Mouse (Mus musculus): Measurements from ENCODE around the gene Shmt2.

Gene Shmt2

DNA sequence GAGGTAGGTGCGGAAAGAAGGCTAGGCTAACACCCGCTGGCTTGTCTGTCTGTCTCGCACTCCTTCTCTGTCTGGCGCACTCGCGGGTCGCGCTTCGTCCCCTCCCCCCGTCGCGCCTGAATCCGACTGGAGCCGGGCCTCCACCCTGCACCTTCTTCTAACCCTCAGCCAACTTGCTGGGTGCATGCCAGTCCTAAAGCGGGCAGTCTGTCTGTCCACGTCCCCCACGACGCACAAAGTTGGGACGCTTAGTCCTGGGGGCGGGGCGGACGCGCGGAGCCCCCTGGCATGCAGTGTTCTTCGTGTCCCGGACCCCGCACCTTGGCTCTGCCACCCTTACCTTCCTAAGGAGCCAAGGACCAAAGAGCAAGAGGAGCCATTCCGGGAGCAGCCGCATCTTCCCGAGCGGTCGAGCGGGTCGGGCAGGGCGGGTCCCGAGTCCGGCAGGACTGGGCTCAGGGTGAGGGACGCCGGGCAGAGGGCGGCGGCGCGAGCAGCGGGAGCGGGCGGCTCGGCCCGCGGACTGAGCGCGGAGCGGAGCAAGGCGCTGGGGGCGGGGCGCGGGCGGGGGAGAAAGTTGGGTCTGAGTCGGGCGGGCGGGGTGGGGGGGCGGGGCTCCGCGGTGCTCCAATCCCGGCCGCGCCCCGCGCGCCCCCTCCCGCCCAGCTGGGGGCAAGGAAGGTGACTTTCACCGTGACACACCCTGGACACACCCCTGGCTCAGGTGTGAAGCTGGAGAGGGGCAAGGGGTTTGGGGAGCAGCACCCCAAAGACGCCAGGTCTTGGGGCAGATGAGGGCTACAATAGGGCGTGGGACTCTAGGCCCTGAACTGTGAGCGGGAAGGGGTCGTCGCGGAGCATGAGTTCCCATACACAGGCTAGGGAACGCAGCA lies 12.0 kb upstream of the Shmt2 start, which contains the start of gene Nxph4:
Gene Nxph4 (minus strand): TSS at position 524 of the 893 bp plus-strand sequence.
- no peak for DNase-seq (ENCODE audit: low spot score)

DNA sequence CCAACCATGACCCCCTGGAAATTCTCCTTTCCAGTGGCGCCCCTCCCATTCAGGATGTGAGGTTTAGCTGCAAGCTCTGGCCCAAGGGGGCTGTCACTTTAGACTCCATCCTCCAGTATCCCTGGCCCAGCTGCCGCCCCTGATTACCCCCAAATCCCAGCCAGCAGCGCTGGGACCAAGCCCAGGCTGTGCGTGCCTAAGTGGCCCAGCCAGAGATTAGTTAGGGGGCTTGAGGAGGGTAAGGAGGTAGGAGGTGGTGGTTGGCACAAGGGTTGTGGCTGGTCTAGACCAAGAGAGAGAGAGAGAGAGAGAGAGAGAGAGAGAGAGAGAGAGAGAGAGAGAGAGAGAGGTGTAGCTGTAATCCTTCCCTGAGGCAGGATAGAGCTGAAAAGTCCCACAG lies 9.3 kb upstream of the Shmt2 start:
- no peak for DNase-seq (ENCODE audit: low spot score)

DNA sequence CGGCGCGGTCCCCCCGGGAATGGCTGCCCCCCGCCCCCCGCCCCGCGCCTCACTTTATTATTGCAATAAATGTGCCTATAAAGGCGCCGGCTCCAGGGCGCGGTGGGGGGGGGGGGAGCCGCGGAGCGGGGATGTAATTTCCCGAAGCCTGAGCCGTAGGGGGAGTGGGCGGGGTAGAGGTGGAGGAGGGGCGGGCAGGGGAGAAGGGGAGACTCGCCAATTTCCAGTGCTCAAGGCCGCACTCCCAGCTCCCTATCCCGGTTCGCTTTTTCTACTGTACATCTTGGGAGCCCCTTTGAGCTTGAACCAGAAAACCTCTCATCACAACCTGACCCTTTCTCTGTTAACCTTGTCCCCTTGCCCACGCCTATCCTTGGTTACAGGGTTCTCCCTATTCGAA lies 8.7 kb upstream of the Shmt2 start:
- no peak for DNase-seq (ENCODE audit: low spot score)

GRCm38 (mm10) chr10:127527481-127527880 lies 5.2 kb upstream of the Shmt2 start:
- no peak for DNase-seq (ENCODE audit: low spot score)

- no peak for DNase-seq (ENCODE audit: low spot score)
These were observed 4.4 kb upstream of the Shmt2 start for GRCm38 (mm10) chr10:127526681-127527080.

GRCm38 (mm10) chr10:127526048-127526447 lies 3.8 kb upstream of the Shmt2 start:
- DNase-seq (ENCODE audit: low spot score) = no peak

- DNase-seq (ENCODE audit: low spot score) = no peak
These were observed 2.5 kb upstream of the Shmt2 start for GRCm38 (mm10) chr10:127524646-127525255.

DNA sequence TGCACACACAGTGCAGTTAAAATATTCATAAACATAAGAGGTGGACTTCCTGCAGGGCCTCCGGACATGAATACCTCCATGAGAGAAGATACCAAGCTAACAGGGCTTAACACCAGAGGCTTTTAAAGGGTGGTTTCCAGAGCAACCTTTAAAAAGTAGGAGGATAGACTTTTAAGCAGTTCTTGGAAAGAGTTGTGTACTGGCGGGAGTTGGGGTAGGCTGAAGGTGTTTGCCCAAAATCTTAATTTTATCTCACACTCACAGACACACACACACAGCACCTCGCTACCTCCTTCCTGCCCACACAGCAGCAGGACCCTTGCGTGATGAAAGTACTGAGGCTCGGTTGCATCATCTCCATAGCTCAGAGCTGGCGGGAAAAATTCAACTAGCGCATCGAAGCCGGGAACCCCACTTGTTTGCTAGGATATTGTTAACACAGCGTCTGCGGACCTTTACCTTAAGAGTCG lies 598 bp downstream of the Shmt2 start:
- DNase-seq (ENCODE audit: low spot score) = no peak

DNA sequence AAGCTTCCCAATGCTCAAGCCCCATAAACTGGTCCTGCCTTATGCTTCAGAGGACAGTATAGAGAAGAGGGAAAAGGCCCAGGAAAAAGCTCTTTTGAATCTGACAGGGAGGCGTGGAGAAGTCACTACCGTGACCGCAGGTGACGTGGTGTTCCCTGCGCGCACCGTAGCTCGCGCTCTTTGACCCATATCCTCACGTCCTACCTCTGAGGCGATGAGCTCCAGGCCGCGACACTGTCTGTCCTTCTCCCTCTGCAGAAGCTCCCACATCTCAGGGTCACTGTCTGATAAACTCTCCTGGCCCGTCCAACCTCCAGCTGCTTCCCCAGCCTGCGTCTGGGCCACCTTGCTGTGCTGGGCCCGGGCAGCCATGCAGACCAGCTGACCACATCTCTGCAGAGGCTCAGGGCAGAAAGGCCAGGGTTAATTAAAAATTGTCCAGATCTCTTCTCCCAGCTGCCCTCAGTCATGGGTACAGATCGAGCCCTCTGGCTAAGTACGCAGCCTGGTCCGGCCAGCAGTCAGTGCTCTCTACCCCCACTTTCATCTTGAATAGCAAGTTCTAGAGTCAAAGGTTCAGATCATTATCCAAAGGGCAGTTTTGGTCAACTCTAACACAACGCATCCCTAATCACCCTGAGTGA lies 1.4 kb downstream of the Shmt2 start:
- DNase-seq (ENCODE audit: low spot score) = no peak

GRCm38 (mm10) chr10:127519903-127520713 lies 2.1 kb downstream of the Shmt2 start:
- DNase-seq (ENCODE audit: low spot score) = no peak

DNA sequence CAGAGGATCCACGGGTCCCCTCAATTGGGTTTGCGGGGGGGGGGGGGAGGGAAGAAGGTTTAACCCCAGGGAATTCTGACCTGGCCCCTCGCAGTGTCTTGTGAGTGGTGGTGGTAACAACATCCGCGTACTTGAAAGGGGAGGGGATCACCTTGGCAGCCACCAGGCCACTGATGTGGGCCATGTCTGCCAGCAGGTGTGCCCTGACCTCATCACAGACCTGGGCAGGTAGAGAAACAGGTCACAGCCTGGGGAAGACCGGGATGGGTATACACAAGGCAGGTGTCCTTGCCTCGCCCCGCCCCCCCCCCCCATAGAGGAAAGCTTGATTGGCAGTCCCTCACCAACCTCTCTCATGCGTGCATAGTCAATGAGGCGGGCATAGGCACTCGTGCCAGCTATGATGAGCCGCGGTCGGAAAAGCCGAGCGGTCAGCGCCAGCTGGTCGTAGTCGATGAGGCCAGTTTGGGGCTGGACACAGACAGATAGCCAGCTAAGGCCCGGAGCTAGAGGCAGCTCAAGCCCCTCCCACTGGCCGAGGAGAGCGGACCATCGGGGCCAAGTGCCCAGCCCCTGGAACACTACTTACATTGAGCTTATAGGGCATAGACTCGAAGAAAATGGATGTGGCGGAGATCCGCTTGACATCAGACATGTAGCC lies 3.1 kb downstream of the Shmt2 start:
- DNase-seq (ENCODE audit: low spot score) = no peak

DNA sequence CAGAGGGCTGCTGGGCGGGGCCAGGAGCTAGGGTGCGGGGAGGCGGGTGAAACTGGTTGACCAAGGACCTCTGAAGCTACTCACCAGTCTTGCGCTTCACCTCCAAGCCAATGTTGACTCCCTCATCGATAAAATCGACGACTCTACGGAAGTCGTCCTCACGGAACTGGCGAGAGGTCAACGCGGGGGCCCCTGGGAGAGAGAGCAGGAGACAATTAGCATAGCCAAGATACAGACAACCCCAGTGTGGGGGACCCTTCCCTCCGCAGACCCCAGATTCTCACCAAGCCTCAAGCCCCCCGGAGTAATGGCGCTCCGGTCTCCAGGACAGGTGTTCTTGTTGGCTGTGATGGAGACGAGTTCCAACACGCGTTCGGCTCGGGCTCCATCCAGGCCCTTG lies 4.3 kb downstream of the Shmt2 start:
- DNase-seq (ENCODE audit: low spot score) = no peak

- DNase-seq (ENCODE audit: low spot score) = no peak
These were observed 5.5 kb downstream of the Shmt2 start for GRCm38 (mm10) chr10:127516576-127517260.

DNA sequence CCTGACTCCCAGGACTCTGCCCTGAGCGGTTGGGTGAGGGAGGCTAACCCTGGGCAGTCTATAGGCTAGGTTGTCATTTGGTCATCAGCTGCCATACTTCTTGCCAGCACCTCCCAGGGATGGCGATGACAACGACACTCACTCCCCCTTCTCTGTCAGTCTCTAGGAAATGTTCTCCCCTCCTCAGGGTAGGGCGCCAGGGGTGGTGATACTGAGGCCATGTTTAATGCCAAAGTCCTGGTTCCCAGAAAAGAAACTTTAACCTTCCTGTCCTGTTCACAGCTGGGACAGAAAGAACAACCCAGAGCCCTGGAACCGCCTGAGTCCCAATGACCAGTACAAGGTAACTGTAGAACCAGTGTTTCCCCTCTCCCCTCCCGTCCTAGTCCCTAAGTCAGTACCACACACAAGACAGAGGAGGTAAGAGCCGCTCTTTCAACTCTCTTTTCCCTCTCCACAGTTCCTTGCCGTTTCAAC lies 6.2 kb downstream of the Shmt2 start:
- DNase-seq (ENCODE audit: low spot score) = no peak

DNA sequence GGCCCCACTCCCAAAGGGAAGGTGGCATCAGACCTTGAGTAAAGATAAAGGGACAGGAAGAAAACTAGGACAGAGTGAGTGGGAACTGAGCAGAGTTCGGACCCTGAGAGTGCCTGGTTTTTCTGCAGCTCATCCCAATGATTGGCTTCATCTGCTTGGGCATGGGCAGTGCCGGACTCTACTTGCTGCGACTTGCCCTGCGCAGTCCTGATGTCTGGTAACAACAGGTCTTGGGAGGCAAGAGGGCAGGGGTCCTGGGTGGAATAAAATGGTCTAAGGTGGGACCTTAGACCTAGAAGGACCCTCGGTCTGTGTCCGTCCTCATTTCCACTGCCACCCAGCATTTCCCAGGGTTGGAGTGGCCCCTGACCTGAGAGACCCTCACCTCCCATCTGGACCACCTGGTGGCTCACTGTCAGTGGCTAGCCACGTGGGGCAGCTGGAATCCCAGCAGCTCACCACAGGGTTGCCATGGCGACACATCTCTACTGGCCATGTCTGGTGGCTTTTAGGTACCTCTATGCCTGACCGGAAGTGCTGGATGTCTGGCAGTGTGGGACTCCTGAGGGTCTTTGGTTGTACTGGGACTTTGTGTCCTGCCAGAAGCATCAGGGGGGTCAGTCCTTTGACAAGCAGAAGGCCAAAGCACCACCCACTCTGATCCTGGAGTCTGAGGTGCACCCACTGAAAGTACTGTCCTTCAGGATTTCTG lies 6.8 kb downstream of the Shmt2 start:
- DNase-seq (ENCODE audit: low spot score) = no peak

DNA sequence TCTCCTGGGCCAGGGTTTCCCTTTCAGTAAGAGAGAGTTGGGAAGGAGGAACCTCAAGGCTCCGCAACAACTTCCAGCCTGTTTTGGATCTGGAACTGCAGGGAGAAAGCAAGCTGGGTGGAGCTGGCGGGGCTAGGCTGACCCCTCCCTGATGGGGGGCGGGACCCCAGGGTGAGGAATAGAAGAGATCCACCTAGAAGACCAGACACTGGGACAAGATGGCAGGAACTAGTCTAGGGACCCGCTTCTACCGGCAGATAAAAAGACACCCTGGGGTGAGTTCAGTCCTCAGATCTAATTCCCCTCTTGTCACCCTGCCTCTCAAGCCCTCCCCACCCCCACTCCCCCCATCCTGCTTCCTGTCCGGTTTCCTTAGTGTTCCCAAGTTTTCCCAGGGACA lies 7.5 kb downstream of the Shmt2 start, which contains the start of gene Ndufa4l2:
Gene Ndufa4l2 (plus strand): TSS at position 204 of the 400 bp plus-strand sequence.
- no peak for DNase-seq (ENCODE audit: low spot score)

GRCm38 (mm10) chr10:127514111-127514698 lies 8.0 kb downstream of the Shmt2 start:
- DNase-seq (ENCODE audit: low spot score) = no peak

DNA sequence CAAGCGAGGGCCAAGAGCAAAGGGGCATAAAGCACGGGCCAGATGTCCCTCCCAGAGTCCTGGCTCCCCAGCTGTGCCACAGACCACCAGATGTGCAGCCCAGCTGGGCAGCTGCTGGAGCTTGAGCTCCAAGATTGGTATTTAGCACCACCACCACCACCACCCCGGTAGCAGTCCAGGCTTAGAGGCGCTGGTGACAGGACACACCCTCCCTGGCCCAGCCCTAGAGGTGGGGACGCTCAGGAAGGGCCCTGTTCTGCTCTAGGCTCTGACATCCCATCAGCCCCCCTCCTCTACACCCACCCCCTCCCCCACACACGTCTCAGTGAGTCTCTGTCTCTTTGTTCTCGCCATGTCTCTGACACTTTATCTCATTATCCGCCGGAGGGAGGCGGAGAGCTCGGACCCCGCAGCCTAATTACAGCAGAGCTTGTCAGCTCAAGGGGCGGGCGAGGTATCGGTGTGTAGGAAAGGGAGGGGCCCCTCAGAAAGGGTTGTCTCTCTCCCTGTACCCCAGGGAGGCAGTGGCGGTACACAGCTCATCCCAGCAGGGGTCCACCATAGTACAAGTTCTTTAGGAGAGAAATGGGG lies 8.6 kb downstream of the Shmt2 start:
- DNase-seq (ENCODE audit: low spot score) = no peak

DNA sequence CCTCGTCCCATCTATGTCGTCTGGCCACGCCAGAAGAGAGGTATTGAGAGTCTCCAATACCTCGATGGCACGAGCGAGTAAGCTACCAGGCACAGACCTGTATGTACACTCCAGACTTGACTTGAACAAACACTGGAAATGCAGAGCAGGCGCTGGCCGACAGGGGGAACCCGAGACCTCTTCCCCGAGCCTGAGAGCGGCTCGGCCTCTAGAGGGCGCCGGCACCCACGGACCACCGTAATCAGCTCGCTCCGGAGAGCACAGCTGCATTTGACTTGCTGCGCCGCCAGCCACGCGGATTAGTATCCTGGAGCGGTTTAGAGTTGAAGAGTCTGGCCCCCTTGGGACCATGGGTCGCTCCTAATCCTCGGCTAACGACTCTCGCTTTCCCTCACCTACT lies 9.4 kb downstream of the Shmt2 start:
- peak; percentile 97 for DNase-seq (ENCODE audit: low spot score)
